Mouse (Mus musculus) left cerebral cortex, adult 18-20 months (tissue): ENCODE measurements around the gene Gipc1. TPM values are rescaled to one million over a fixed set of nuclear protein-coding genes. Genes with fewer than 3 reads are reported as not detected.

Source experiments
- DNase-seq, 2 experiments: peaks; one replicate each; pipeline ENCODE4 v3.0.0; 2021 to 2022; ENCODE audit warnings: low spot score in 2 of 2, mixed read lengths in 1 of 2
- total RNA-seq, 2 experiments: library from RNA; stranded (reverse); gene quantifications; 2 replicates each; pipeline ENCODE4 v1.2.3; 2021

Gipc1 gene
- total RNA-seq, 2 experiments from 2014 or later: 86.0 to 86.7 TPM

DNA sequence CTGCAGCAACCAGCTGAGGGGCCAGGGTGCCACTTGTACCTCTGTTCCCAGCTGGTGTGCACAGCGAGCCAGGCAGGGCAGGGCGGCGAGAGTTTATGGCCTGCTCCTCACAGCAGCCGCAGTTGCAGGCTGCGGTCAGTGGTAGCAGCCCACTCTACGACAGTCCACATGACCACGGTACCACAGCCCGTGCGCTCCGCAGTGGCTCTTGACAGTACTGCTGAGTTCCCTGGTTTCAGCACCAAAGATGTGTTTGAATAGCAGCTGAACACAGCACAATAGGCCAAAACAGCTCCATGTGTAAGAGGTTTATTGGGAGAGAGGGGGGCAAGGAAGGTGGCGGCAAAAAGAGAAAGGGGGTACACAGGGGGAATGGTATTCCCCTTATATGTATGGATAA, 5.0 kb upstream of the Gipc1 start:
- DNase-seq: no peak

DNA sequence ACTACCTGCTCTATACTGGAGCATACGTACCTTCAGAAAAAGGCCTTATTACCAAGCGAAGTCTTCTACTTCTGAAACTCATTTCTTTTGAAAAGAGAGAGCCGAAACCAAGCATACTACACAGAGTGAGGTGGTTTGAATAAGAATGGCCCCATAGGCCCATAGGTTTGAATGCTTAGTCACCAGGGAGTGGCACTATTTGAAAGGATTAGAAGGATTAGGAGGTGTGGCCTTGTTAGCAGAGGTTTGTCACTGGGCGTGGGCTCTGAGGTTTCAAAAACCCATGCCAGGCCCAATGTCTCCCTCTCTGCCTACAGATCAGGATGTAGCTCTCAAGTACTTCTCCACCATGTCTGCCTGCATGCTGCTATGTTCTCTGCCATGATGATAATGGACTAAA, 4.4 kb upstream of the Gipc1 start:
- DNase-seq: no peak

DNA sequence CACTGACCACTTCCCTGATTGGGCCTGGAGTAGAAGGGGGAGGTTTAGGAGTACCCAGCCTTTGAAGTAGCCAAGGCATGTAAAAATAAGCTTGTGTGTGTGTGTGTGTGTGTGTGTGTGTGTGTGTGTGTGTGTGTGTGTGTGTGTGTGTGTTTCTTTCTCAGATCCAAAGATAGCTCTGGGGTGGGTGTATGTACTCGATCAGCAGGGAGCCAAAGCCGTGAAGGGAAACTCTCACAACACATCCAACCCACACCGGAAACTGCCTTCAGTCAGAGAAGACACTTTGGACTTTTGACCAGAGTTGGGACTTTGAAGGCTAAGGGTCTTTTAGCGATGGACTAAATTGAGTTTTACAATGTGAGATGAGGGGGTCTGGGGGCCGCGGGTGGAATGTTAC, 2.8 kb upstream of the Gipc1 start:
- DNase-seq: no peak

DNA sequence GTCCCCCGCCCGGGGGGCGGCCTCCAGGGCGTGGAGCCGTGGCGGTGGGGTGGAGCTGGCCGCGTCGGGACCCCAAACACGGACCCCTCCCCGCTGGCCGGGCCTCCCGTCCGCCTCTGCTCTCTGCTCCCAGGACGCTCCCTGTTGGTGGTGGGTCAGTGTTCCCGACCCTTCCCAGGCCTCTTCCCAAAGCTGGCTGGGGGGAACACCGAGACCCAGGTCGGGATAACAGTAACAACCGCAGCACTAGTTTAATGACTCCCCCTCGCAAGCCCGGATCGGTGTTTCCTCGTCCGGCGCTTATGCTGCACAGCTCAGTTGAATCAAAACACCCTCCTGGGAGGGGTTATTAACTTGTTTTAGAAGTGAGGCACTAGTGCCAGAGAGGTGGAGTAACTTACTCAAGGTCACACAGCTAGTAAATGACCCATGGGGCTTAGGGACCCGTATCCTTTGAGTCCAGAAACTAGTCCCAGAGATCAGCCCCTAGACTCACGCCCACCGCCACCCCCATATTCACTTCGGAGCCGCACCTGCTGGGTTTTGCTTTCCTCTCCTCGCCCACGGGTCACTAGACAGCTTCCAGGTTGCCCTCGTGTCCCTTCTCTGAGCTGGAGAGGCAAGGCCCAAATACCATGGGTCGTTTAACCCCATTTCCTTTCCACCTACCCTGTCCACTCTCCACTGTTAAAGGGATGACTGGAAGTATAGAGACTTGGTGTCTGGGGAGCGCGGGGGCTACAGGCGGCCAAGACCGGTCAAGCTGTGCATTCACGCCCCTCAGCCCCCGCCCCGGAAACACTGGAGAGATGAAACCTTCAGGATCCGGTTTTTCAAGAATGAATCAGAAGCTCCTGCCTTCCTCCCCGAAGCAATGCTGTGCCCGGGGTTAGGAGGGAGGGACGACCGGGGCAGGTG, 526 bp downstream of the Gipc1 start:
- no peak for DNase-seq

- DNase-seq: no peak
Measured at GRCm38 (mm10) chr8:83653662-83654017, 1.2 kb downstream of the Gipc1 start.

DNA sequence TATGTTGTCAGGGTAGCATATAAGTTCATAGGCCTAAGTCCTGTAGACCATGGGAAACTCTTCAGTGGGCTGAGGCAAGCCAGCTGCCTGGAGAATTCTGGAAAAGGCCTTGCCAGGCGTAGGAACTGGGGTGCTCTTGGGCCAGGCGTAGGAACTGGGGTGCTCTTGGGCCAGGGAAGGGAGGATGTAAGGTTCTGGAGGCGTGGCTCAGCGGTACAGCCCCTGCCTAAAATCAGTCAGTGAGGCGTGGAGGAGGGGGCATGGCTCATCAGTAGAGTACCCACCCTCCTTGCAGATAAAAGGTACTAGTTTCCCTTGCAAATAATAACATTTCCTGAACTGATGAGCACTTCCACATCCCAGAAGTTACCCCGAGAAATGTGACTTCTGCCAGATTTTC, 2.2 kb downstream of the Gipc1 start:
- DNase-seq: no peak

- no peak for DNase-seq
Measured at GRCm38 (mm10) chr8:83656043-83656442, 3.6 kb downstream of the Gipc1 start.

DNA sequence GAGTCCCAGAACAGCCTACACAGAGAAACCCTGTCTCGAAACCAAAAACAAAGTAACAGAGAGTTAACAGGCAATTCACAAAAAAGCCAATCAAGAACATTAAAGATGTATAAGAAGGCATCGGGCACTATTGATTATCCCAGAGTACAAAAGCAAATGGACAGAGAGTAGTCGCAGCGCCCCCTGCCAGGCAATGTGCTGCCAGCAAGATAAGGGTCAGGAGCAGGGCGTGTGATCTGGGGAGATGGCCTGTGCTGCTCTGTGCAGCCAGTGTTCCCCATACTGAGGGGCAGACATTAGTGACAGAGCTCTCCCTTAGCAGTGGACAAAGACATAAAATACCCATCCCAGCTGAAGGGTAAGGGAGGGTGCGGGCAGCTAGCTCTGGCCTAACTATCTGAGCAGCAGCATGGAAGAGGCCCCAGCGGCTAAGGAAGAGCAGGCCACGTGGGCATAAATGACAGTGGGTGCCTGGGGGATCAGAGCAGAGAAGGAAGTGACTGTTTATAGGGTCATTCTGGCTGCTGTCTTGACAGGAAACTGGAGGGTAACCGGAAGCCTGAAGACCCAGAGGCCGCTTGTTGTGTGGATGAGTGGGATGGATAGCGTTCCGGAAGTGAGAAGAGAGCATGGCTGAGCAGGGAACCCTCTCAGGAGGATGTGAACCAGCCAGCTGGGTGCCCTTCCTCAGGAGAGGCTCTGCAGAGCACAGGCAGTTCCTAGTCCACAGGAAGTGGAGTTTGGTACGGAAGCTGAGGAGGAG, 4.2 kb downstream of the Gipc1 start:
- DNase-seq: no peak

GRCm38 (mm10) chr8:83660545-83660944, 8.1 kb downstream of the Gipc1 start:
- DNase-seq: peak; percentile 52 to 61

GRCm38 (mm10) chr8:83660995-83661680, 8.7 kb downstream of the Gipc1 start:
- DNase-seq: no peak

DNA sequence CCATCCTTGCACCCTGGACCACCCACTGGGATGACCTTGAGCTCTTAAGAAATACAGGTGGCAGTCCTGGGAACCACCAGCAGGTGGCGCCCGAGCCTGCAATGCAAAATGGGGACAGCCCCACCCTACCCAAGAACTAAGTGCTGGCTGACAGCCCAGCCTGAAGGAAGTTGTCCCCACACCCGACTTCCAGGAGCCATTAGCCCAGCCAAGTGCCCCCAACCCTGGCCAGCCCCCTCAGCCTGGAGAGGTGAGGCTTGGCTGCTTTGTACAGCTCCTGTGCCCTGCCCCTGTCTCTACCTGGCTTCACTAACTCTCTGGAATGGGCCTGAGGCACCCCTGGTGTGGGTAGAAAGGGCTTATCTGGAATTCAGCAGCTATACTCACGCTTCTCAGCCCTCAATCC, 9.9 kb downstream of the Gipc1 start:
- peak; percentile 89 to 93 for DNase-seq

DNA sequence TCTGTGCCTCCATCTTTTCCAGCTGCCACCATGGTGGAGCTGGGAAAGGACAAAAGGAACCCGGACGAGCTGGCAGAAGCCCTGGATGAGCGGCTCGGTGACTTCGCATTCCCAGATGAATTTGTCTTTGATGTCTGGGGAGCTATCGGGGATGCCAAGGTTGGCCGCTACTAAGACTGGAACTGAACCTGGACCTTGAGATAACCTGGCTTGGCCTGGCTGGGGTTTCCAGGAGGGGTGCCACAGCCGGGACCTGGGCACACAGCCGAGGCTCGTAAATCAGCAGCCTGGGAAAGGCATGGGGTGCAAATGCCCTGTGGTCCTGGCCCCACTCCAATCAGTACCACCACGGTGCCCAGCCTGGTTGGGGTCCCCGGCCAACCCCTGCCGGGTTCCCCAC, 11.6 kb downstream of the Gipc1 start:
- no peak for DNase-seq

GRCm38 (mm10) chr8:83664931-83665625, 12.6 kb downstream of the Gipc1 start:
- DNase-seq: no peak

- no peak for DNase-seq
Measured at GRCm38 (mm10) chr8:83665969-83666865, 13.7 kb downstream of the Gipc1 start, which contains the start of gene Ptger1. TSS of gene Ptger1 (plus strand) at chr8:83666678.

DNA sequence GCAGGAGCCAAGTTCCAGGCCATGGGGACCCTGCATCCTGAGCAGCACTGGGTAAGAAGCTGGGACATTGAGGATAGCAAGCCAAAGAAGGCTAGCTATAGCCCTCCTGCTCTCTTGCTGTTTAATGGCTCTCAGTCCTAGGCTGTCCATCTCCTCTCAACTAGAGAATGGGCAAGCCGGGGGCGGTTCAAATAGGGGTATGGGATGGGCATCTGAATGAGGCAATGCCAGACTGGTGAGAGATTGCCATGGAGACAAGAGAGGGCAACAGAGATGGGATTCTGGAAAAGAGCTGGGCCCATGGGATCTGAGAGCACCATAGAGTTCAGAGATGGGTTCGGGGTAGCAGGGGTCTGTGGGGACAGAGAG, 14.4 kb downstream of the Gipc1 start:
- no peak for DNase-seq

- DNase-seq: no peak
Measured at GRCm38 (mm10) chr8:83667526-83667925, 15.0 kb downstream of the Gipc1 start.

DNA sequence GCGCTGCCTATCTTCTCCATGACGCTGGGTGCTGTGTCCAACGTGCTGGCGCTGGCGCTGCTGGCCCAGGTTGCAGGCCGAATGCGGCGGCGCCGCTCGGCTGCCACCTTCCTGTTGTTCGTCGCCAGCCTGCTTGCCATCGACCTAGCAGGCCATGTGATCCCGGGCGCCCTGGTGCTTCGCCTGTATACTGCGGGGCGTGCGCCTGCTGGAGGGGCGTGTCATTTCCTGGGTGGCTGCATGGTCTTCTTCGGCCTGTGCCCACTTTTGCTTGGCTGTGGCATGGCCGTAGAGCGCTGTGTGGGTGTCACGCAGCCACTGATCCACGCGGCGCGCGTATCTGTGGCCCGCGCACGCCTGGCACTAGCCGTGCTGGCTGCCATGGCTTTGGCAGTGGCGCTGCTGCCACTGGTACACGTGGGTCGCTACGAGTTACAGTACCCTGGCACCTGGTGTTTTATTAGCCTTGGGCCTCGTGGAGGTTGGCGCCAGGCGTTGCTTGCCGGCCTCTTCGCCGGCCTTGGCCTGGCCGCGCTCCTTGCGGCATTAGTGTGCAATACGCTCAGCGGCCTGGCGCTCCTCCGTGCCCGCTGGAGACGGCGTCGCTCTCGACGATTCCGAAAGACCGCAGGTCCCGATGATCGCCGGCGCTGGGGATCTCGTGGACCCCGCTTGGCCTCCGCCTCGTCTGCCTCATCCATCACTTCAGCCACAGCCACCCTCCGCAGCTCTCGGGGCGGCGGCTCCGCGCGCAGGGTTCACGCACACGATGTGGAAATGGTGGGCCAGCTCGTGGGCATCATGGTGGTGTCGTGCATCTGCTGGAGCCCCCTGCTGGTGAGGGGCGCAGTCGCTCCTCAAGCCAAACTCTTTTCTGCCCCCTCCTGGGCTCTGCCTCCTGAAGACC, 15.8 kb downstream of the Gipc1 start:
- DNase-seq: peak; percentile 43 to 55

- DNase-seq: no peak
Measured at GRCm38 (mm10) chr8:83669013-83669412, 16.5 kb downstream of the Gipc1 start.

DNA sequence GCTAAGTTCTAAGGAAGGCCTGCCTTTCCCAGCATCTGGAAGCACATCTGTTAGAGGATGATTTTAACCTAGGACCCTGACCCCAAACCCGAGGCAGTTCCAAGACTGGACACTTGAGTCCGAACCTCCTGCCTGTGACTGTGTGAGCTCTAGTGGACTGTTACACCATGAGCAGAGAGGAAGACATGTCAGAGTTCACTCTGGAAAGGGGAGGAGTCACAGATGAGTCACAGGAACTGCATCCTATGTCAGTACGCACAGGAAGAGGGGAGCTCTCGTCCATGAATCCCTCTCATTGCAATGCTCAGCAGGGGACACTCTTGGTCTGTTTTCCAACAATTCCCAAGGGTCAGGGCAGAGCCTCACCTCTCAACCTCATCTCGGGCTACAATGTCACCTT, 20.5 kb downstream of the Gipc1 start:
- DNase-seq: no peak
